Mouse (Mus musculus) cerebellum, adult 8-10 months (tissue): ENCODE measurements around the gene Tmem240.
"Not testable (repeated sequence)": the region's sequence is repeated elsewhere in the genome, so short reads cannot be mapped to it uniquely, and the experiment has no call there.

Experiments
- DNase-seq: peaks from one replicate; pipeline ENCODE4 v3.0.0; 2022

Gene Tmem240

DNA sequence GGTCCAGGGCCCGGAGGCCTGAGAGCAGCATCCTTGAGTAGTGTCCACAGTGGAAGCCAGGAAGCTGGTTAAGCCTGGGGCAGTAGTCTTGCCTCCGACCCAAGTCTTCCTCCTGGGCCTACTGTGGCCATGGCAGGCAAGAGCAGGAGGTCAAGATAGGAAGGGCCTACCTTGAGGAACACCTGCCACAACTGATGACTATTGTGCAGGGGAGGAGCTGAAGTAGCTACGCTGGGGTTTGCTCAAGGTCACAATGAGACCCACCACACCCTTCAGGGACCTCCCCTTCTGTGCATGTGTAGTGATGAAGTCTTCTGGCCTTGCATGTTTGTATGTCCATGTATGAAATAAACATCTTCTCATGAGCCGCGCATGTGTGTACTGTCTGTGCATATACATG, 1.2 kb downstream of the Tmem240 start:
- DNase-seq = no peak

DNA sequence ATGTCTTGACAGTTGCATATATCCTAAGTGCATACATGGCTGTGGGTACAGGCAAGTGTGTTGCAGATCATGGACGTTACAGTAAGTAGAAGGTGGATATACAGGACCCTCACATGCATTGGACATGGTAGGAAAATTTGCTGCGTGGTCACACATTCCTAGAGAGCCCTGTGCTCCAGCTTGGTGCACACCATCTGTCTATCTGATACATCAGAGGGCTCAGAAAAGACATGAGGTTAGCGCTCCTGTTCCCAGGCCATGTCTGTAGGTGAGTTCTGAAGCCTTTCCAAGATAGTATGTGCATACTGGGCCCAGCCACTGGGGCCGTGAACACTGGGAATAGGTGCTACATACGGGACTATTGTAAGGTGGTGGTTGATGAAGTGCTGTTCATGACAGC, 1.8 kb downstream of the Tmem240 start:
- DNase-seq = no peak

- no peak for DNase-seq
These were observed 3.7 kb downstream of the Tmem240 start for GRCm38 (mm10) chr4:155738262-155738661.

GRCm38 (mm10) chr4:155739152-155739551, 4.6 kb downstream of the Tmem240 start:
- DNase-seq = peak; percentile 36

DNA sequence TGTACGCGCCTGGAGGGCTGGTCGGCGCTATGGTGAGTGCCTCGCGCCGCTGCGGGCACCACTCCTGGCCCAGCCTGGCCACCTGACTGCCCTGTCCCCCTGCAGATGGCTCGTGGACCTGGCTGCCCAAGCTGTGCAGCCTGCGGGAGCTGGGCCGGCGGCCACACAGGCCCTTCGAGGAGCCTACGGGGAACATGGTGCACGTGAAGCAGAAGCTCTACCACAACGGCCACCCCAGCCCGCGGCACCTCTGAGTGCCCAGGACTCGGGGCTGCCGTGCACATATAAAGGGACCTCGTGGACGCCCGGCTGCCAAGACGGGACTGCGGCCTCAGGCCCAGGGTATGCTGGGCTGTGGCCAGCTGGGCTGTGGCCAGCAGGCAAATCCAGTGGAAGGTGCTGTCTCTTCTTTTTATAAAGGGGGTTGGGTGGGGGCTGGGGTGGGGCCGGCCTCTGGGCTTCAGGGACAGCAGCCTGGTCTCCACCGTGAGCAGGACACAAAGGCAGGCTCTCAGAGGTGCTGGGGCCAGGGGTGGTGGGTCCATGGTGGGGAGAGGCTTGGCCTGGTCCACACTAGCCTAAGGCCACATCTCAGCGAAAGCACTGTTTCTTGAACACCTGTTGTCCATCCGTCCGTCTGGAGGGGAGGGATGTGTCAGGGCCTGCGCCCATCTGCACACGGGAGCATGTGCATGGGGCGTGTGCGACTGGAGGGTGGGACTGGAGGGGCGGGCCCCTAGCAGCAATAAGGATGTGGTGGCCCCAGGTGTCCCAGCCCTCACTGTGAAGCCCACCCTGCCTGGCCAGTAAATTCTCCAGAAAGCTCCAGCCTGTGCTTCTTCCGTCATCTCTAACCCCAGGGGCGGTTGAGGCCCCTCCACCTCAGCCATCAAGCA, 5.4 kb downstream of the Tmem240 start:
- peak; percentile 75 for DNase-seq

- DNase-seq = not testable (repeated sequence)
These were observed 6.1 kb downstream of the Tmem240 start for GRCm38 (mm10) chr4:155740681-155741080.

- DNase-seq = no peak
These were observed 8.1 kb downstream of the Tmem240 start for GRCm38 (mm10) chr4:155742684-155743083.

- peak; percentile 54 for DNase-seq
These were observed 9.9 kb downstream of the Tmem240 start for GRCm38 (mm10) chr4:155744474-155744873.

DNA sequence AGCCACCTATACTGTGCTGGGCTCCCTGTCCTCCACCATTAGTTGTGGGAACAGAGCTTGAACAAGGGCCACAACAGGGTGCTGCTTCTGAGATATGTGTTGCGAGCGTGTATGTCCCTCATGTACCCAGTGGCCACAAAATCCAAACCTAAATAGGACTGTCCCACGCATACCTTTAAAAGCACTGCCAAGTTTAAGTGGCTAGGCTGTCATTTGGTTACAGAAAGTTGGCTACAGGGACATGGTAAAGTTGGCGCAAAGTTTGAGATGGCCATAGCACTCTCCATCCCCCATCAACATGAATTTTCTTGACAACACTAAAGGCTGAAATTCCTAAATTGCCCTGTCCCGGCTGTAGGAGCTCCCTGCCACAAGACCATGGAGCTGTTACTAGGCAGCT, 10.5 kb downstream of the Tmem240 start:
- DNase-seq = no peak

GRCm38 (mm10) chr4:155746036-155746548, 11.5 kb downstream of the Tmem240 start:
- DNase-seq = peak; percentile 72

GRCm38 (mm10) chr4:155746575-155747490, 12.2 kb downstream of the Tmem240 start:
- peak; percentile 63 for DNase-seq

DNA sequence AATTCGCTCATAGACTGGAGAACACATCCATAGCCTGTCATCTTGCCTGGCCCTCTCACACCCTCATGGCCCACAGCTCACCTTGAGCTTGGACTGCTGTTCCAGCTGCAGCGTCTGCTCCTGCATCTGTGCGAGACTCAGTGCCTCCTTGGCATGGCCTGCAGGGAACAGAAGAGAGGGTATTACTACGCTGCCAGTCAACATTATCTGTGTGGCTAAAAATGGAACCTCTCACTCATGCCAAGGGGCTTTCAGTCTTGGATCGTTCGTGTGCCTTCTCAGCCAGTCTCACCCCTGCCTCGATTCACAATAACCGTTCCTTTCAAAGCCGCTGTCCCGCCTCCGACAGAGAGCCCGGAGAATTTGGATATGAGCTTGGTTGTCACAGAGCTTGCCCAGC, 22.4 kb downstream of the Tmem240 start:
- no peak for DNase-seq

DNA sequence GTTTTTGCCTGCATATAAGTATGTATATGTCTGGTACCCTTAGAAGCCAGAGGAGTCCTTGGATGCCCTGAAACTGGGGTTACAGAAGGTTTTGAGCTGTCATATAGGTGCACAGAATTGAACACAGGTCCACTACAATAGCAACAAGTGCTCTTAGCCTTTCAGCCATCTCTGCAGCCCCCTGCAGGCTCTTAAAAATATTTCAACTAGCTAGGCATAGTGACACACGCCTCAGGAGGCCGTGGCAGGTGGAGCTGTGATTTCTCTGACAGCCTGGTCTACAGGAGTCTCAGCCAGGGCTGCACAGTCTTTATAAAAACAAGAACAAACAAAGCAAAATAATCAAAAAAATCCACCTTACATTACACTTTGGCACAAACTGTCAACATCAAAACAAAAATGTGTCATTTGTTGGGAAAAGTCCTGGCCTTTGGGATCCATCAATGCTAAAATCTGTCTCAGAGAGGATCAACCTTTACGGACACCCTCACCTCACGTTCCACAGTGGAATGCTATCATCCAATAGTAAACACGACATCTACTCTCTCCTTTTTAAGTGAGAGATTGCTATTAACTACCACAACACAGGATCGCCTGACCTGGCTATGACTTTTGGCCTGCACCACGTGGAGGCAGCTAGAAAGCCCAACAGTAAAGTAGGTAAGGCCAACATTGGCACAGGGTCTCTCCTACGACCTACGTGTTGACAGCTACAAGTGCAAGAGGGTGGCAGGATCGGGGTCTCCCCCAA, 25.4 kb downstream of the Tmem240 start:
- no peak for DNase-seq

DNA sequence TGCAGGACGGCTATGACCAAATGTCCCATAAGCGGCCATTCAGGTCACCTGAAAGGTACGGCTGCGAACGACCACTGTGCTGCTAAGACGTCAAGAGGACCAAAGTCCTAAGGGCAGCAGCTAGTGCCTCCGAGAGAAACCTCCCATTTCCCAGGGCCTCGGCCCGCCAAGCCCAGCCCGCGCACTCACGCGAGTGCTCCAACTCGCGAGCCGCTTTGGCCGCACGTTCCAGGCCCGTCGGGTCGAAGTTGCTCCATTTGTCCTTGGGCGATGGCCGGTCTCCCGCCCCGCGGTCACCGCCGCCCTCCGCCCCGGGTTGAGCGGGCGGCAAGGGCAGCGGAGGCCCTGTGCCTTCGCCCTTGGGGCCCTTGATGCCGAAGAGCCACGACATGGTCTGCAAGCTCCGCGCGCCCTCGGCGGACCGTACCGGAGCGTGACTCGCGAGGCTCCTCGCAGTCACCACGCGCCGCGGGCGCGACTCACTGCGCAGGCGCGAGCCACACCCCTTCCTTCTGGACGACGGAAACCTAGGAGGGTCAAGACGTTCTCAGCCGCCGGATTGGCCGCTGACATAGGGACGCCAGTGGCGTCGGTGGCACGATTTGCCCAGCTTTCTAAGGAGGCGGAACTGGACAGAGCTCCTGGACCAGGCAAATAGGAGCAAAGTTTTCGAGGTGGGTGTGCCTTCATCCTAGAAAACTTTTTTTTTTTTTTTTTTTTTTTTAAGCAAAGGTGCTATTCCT, 26.2 kb downstream of the Tmem240 start, which contains the start of gene Atad3a:
Gene Atad3a (minus strand): TSS at position 481 of the 743 bp plus-strand sequence.
- peak; percentile 97 for DNase-seq

- DNase-seq = peak; percentile 33
These were observed 26.9 kb downstream of the Tmem240 start for GRCm38 (mm10) chr4:155761356-155762099.

DNA sequence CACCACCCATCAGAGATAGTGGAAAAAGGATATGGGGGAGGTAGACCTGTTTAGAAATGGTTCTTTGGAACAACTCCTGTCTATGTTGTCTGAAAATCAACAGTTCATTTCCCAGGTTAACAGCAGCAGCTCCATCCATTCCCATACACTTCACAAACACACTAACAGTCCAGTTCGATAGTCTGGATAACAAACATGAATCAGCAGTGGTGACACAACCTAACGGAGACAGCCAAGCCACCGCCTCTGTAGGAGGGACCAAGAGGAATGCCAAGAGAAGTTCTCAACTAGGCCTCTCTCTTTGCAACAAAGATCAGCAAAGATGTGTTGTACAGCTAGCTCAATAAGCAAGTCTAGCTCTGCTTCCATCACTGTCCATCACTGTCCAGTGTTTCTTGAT, 27.8 kb downstream of the Tmem240 start:
- DNase-seq = no peak

DNA sequence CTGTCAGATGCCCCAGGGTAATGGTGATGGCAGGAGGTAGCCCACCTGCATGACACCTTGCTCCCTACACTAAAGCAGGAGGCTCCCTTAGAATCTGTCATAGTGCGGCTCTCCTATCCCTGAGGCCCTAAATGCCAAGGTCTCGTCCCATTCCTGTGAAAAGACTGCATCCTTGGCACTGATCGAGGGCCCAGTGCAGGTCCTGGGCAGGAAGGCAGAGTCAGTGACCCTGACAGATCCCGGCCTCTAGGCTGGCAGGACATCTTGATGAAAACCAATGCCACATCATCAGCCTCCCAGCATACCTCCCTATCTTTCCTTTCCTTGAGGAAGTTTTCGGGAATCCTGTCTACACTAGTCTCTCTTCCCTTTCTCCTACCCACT, 34.9 kb downstream of the Tmem240 start:
- no peak for DNase-seq

DNA sequence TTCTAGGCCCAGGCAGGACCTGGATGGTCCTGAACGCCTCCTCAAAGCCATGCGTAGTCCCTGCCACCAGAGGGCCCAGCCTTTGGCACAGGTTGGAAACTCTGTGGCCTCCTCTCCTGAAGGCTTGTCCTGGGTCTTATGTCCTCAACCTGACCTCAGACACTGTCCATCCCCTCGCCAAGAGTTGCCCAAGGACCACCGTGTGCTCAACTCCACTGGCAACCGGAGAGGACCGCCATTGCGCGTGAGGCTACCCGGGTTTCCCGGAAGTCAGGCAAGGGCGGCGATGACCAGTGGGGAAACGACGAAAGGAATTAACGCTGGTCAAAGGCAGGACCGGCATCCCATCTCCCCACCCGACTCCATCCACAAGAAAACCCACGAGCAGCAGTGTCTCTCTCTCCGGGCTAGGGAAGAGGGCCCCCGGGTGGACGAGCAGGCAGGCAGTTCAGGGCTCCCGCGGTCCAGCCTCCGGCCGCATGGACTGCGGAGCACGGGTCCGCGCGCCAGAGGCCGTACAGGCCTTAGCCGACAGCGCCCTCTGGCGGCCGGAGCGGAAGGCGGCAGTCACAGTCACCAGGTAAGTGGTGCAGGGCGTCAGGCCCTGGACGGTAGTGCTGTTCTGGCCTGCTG, 35.4 kb downstream of the Tmem240 start:
- DNase-seq = peak; percentile 95

GRCm38 (mm10) chr4:155770626-155771025, 36.0 kb downstream of the Tmem240 start:
- DNase-seq = no peak

- DNase-seq = no peak
These were observed 37.1 kb downstream of the Tmem240 start for GRCm38 (mm10) chr4:155771706-155772105.

DNA sequence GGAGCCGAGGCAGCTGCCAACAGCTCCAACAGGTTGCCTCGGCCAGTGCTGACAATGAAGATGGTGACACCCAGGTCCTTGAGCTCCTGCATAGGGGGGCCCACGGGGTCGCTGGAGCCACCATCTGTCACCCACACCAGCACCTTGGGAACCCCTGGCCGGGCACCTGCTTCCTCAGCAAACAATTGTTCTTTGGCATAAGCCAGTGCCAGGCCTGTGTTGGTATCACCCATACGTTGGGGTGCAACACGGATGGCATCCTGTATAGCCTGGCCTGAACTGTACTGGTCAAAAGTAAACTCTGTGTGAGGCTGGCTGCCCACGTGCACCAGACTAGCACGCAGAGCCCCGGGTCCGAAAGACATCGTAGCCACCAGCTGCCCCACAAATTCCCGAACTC, 38.2 kb downstream of the Tmem240 start:
- DNase-seq = no peak
